Mouse (Mus musculus) E14TG2a.4 (cell line): ENCODE measurements around the gene Gatd1.

ENCODE experiments used
- H3K27me3 ChIP-seq: 2 replicates; pipeline ENCODE4 v1.6.1; 2014; ENCODE audit warnings: low read length, control low read depth; ENCODE audit not compliant: insufficient read depth
- H3K36me3 ChIP-seq: 2 replicates; pipeline ENCODE4 v1.6.1; 2014; ENCODE audit warnings: low read length, control low read depth; ENCODE audit not compliant: insufficient read depth
- H3K4me1 ChIP-seq: replicated peaks from 2 replicates; pipeline ENCODE4 v1.6.1; 2014; ENCODE audit warnings: low read depth, low read length, control low read depth
- H3K4me3 ChIP-seq: replicated peaks from 2 replicates; pipeline ENCODE4 v1.5.1; 2014; ENCODE audit warnings: mild to moderate bottlenecking, low read length
- H3K9me3 ChIP-seq: 2 replicates; pipeline ENCODE4 v1.6.1; 2014; ENCODE audit warnings: low read length, control low read depth
- CTCF ChIP-seq: conservative IDR thresholded peaks from 2 replicates; pipeline ENCODE4 v1.5.1; 2014; ENCODE audit warnings: low read length
- NANOG ChIP-seq: IDR thresholded peaks from 2 replicates; pipeline ENCODE4 v1.6.1; 2014; ENCODE audit warnings: borderline replicate concordance, low read length, mixed read lengths
- POU5F1 ChIP-seq: IDR thresholded peaks from 2 replicates; pipeline ENCODE4 v1.6.1; 2014; ENCODE audit warnings: low read length, borderline replicate concordance

Gatd1 gene

DNA sequence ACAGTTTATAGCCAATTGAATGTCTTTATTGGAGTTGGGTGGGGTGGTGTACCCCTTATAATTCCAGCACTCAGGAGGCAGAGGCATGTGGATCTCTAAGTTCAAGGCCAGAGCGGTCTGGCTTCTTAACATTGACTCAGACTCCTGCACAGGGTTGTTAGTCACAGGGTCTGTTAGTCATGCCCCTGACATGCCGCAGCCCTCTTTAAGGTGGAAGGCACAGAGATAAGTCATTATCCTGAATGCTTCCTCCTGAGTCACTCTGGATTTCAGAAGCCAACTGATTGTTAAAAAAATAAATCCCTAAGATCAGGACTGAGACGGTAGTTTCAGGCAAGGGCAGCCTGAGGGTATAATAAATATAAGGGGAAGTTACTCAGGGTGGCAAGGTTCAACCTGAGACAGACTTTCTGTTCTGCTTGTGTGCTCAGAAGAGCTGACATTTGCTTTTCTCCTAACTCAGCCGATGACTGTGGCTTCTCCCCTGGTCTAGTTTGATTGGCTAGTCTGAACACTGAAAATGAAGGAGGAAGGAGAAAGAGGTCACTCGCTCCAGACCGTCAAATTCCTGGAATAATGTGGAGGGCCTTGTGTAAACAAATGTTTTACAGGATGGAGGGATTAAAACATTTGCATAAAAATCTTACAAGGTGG lies 41.9 kb downstream of the Gatd1 start:
- no peaks in the 10 kb centered on the region; the same call in 1 of the 2 replicates for H3K27me3 ChIP-seq
- no peaks in the 10 kb centered on the region for H3K36me3 ChIP-seq
- no peaks in the 10 kb centered on the region for H3K9me3 ChIP-seq
- TF ChIP-seq POU5F1 (no peak), CTCF (no peak), NANOG (no peak)
- peaks cover 75% of the 10 kb centered on the region for H3K4me1 ChIP-seq
- no peak overlapping the region for H3K4me3 ChIP-seq

DNA sequence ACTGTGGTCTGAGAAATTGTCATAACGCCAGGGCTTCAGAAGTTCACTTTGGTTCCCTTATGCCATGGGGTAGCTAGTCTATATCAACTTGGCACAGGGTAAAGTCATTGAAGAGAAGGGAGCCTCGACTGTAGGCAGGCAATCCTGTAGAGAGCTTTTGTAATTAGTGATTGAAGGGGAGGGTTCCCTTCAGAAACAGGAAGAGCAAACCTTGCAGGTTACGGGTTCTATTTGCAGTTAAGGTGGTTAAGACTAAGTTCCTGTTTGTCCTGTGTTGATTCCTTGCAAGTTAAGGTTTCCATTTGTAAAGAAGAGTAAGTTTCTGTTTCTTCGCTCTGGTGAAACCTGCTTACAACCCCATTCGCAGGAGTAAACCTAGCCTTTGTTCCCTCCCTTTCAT lies 44.0 kb downstream of the Gatd1 start:
- H3K4me3 ChIP-seq, result no peak overlapping the region
- no peaks in the 10 kb centered on the region for H3K9me3 ChIP-seq
- H3K27me3 ChIP-seq, result peaks cover 9% of the 10 kb centered on the region; the same call in 1 of the 2 replicates
- H3K36me3 ChIP-seq, result no peaks in the 10 kb centered on the region
- TF ChIP-seq POU5F1, result no peak
- TF ChIP-seq NANOG, result no peak
- no peak for TF ChIP-seq CTCF
- H3K4me1 ChIP-seq, result peaks cover 64% of the 10 kb centered on the region

DNA sequence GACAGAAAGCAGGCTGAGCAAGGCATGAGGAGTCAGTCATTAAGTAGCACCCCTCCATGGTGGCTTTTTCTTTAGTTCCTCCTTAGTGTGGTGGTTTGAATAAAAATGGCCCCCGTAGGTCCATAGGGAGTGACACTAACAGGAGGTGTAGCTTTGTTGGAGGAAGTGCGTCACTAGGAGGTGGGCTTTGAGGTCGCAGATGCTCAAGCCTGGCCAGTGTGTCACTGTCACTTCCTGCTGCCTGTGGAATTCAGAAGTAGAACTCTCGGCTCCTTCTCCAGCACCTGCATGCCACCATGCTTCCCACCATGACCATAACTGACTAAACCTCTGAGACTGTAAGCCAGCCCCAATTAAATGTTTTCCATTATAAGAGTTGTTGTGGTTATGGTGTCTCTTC lies 46.6 kb downstream of the Gatd1 start:
- H3K4me3 ChIP-seq, result no peak overlapping the region
- TF ChIP-seq POU5F1 (no peak), NANOG (no peak), CTCF (no peak)
- H3K27me3 ChIP-seq, result peaks cover 17% of the 10 kb centered on the region
- H3K36me3 ChIP-seq, result no peaks in the 10 kb centered on the region
- H3K9me3 ChIP-seq, result no peaks in the 10 kb centered on the region
- H3K4me1 ChIP-seq, result peaks cover 44% of the 10 kb centered on the region

DNA sequence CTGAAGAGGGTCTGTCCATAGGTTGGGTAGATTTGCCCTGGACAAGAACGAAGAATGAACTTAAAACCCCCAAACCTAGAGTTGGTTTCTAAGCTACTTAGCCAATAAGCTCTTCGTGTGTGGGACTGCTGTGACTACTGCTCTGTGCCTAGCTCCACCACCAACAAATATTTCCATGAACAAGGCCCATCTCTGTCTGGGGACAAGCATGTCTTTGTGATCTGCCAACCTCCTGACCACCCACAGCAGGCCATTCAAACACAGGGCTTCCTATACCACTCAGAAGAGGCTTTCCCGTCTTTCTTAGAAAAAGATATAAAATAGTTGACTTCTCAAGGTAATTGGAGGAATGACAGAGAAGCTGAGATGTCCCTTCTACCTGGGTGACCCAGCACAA lies 48.9 kb downstream of the Gatd1 start:
- peaks cover 40% of the 10 kb centered on the region for H3K27me3 ChIP-seq
- H3K9me3 ChIP-seq, result no peaks in the 10 kb centered on the region
- H3K36me3 ChIP-seq, result no peaks in the 10 kb centered on the region
- no peak for TF ChIP-seq NANOG
- TF ChIP-seq POU5F1, result no peak
- no peak for TF ChIP-seq CTCF
- H3K4me3 ChIP-seq, result no peak overlapping the region
- peaks cover 33% of the 10 kb centered on the region for H3K4me1 ChIP-seq

DNA sequence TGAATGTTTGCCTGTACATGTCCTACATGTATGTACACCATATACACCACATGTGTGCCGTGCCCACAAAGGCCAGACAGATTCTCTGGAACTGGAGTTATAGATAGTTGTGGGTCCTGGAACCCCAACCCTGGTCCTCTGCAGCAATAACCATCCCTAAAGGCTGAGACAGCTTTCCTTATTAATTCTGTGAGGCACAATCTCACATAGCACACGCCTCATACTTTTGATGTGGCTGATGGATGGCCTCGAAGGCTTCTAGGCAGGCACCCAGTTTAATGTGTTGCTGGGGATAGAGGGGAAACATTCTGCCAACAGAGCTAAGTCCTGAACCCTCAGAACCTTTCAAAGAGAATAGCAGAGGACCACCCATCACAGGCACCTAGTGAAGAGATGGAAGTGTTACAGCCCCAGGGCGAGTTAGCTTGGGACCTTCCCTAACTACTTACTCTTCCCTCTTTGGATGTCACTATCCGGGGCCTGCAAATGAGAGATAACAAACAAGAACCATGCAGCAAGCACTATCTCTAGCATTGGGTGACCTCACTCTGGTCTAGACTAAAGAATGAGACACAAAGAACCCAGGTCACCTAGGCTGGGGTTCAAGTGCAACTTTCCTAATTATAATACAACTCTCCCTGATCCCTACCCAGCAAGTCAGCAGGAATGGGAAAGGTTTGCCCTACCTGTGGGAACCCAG lies 49.4 kb downstream of the Gatd1 start:
- peaks cover 27% of the 10 kb centered on the region for H3K4me1 ChIP-seq
- H3K9me3 ChIP-seq, result no peaks in the 10 kb centered on the region
- peaks cover 45% of the 10 kb centered on the region for H3K27me3 ChIP-seq
- H3K36me3 ChIP-seq, result no peaks in the 10 kb centered on the region
- no peak overlapping the region for H3K4me3 ChIP-seq
- no peak for TF ChIP-seq NANOG
- TF ChIP-seq POU5F1, result no peak

DNA sequence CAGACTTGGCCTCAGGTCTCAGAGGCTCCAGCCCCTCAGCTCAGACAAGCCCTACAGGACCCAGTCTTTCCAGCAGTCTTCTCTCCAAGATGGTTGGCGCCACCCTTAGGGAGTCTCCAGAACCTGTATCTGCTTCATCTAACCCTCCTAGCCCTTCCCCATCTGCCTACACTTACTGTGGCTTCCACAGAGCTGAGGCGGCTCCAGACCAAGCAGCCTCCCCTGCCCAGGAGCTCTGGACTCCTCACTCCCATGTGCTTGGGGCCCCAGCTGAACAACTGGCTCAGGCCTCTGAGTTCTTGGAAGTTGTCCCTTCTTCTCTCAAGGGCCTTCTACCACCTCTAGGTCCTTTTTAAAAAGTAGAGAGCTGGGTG lies 50.2 kb downstream of the Gatd1 start:
- no peak overlapping the region for H3K4me3 ChIP-seq
- H3K27me3 ChIP-seq, result peaks cover 49% of the 10 kb centered on the region
- peaks cover 23% of the 10 kb centered on the region for H3K4me1 ChIP-seq
- H3K9me3 ChIP-seq, result no peaks in the 10 kb centered on the region
- no peaks in the 10 kb centered on the region for H3K36me3 ChIP-seq
- TF ChIP-seq NANOG (no peak), POU5F1 (no peak), CTCF (no peak)

DNA sequence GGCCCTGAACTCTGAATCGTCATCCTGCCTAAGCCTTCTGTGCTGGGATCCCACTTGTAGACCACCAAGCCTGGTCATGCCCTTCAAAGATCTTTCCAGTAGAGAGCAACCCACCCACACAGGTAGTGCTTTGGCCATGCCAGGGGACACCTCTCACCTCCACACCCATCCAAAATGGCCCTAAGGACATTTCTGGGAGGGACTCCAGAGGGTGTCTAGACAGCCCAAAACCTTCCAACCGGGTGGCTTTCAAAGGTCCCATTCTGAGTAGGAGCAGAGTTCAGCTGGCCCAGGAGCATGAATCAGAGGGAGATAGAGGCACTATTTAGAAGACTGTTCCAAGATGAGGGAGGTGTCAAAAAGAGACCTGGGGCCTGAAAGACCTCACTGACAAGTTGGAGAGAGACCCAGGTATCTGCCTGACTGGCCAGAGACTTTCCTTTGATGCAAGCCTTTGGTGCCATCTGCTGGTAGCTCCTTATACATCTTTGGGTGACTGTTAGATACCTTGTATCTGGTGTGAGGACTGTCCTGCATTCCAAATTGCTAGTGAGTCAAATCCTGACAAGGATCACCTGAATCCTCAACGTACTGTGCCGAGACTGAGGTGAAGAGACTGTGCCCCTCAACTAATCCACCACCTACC lies 50.7 kb downstream of the Gatd1 start:
- Histone ChIP-seq H3K36me3 (no peaks in the 10 kb centered on the region), H3K9me3 (no peaks in the 10 kb centered on the region), H3K4me3 (no peak overlapping the region), H3K4me1 (peaks cover 20% of the 10 kb centered on the region), H3K27me3 (peaks cover 50% of the 10 kb centered on the region)
- TF ChIP-seq POU5F1, result no peak
- peak; percentile 43 for TF ChIP-seq CTCF
- no peak for TF ChIP-seq NANOG

DNA sequence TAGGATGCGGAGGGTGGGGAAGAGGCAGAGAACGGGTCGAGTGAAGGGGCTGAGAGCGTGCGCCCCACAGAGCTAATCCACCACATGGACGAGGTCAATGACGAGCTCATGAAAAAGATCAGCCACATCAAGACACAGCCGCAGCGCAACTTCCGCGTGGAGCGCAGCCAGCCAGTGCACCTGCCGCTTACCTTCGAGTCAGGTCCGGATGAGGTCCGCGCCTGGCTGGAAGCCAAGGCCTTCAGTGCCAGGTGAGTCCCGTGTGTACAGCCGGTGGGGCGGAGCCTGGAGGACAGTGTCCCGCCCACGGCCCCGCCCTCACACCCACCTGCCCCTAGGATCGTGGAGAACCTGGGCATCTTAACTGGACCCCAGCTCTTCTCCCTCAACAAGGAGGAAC lies 52.4 kb downstream of the Gatd1 start:
- Histone ChIP-seq H3K36me3 (no peaks in the 10 kb centered on the region), H3K4me1 (peaks cover 29% of the 10 kb centered on the region), H3K9me3 (no peaks in the 10 kb centered on the region), H3K4me3 (peak overlapping the region; percentile 60), H3K27me3 (peaks cover 62% of the 10 kb centered on the region)
- TF ChIP-seq NANOG, result no peak
- no peak for TF ChIP-seq POU5F1
- TF ChIP-seq CTCF, result no peak
